Mouse (Mus musculus): ENCODE results near the gene Plekha5.
"Not testable (repeated sequence)": the region's sequence is repeated elsewhere in the genome, so short reads cannot be mapped to it uniquely, and the experiment has no call there.

Gene Plekha5

GRCm38 (mm10) chr6:140576961-140577821 lies 153.3 kb downstream of the Plekha5 start:
- DNase-seq (ENCODE audit: low spot score in 2 of 2): no peak

GRCm38 (mm10) chr6:140577822-140578170 lies 153.9 kb downstream of the Plekha5 start:
- DNase-seq (ENCODE audit: low spot score in 2 of 2): no peak

GRCm38 (mm10) chr6:140578985-140579384 lies 155.1 kb downstream of the Plekha5 start:
- DNase-seq (ENCODE audit: low spot score in 2 of 2): not testable (repeated sequence)

GRCm38 (mm10) chr6:140580170-140580569 lies 156.3 kb downstream of the Plekha5 start:
- DNase-seq (ENCODE audit: low spot score in 2 of 2): no peak

- DNase-seq (ENCODE audit: low spot score in 2 of 2): no peak
Measured at GRCm38 (mm10) chr6:140586714-140587259, 162.9 kb downstream of the Plekha5 start.

GRCm38 (mm10) chr6:140591331-140591730 lies 167.5 kb downstream of the Plekha5 start:
- no peak for DNase-seq (ENCODE audit: low spot score in 2 of 2)

- no peak for DNase-seq (ENCODE audit: low spot score in 2 of 2)
Measured at GRCm38 (mm10) chr6:140592713-140593112, 168.9 kb downstream of the Plekha5 start.

GRCm38 (mm10) chr6:140593420-140594170 lies 169.7 kb downstream of the Plekha5 start:
- DNase-seq (ENCODE audit: low spot score in 2 of 2): no peak

- DNase-seq (ENCODE audit: low spot score in 2 of 2): not testable (repeated sequence)
Measured at GRCm38 (mm10) chr6:140595551-140595950, 171.7 kb downstream of the Plekha5 start.

- DNase-seq (ENCODE audit: low spot score in 2 of 2): no peak
Measured at GRCm38 (mm10) chr6:140597381-140598329, 173.8 kb downstream of the Plekha5 start.

GRCm38 (mm10) chr6:140598516-140598915 lies 174.7 kb downstream of the Plekha5 start:
- no peak for DNase-seq (ENCODE audit: low spot score in 2 of 2)

GRCm38 (mm10) chr6:140599337-140599736 lies 175.5 kb downstream of the Plekha5 start:
- DNase-seq (ENCODE audit: low spot score in 2 of 2): no peak

GRCm38 (mm10) chr6:140600671-140601070 lies 176.8 kb downstream of the Plekha5 start:
- DNase-seq (ENCODE audit: low spot score in 2 of 2): not testable (repeated sequence)

- no peak for DNase-seq (ENCODE audit: low spot score in 2 of 2)
Measured at GRCm38 (mm10) chr6:140601175-140601574, 177.3 kb downstream of the Plekha5 start.

GRCm38 (mm10) chr6:140603228-140603944 lies 179.5 kb downstream of the Plekha5 start:
- no peak for DNase-seq (ENCODE audit: low spot score in 2 of 2)

- not testable (repeated sequence) for DNase-seq (ENCODE audit: low spot score in 2 of 2)
Measured at GRCm38 (mm10) chr6:140605173-140605572, 181.3 kb downstream of the Plekha5 start.

- no peak for DNase-seq (ENCODE audit: low spot score in 2 of 2)
Measured at GRCm38 (mm10) chr6:140605732-140606131, 181.9 kb downstream of the Plekha5 start.

GRCm38 (mm10) chr6:140606534-140606933 lies 182.7 kb downstream of the Plekha5 start:
- DNase-seq (ENCODE audit: low spot score in 2 of 2): no peak

GRCm38 (mm10) chr6:140608666-140609065 lies 184.8 kb downstream of the Plekha5 start:
- no peak for DNase-seq (ENCODE audit: low spot score in 2 of 2)

- no peak for DNase-seq (ENCODE audit: low spot score in 2 of 2)
Measured at GRCm38 (mm10) chr6:140609533-140609932, 185.7 kb downstream of the Plekha5 start.

GRCm38 (mm10) chr6:140610117-140610516 lies 186.3 kb downstream of the Plekha5 start:
- DNase-seq (ENCODE audit: low spot score in 2 of 2): no peak

Data from spleen, postnatal 10 days (tissue).